Mouse (Mus musculus): ENCODE data around the gene Il6ra.

GRCm38 (mm10) chr3:89877129-89877528 lies 35.9 kb downstream of the Il6ra start:
- no peak for TF ChIP-seq CTCF (IDR thresholded peaks at IDR 0.05; ENCODE audit: insufficient read depth, low read depth, low read length)
- TF ChIP-seq POLR2A (IDR thresholded peaks at IDR 0.05; ENCODE audit: insufficient read depth, low read depth, low read length), result no peak

All from olfactory bulb, adult 2 months (tissue).